Mouse (Mus musculus) mature B cell (primary cell): ENCODE measurements around the gene Mrgprh.
"Not testable (repeated sequence)": the region's sequence is repeated elsewhere in the genome, so short reads cannot be mapped to it uniquely, and the experiment has no call there.

Experiments
- in situ Hi-C: fragments of 300-500 bp; cut with MboI; formaldehyde crosslinking; loops from 2 replicates; pipeline ENCODE4 v1.14.3; 2019

Gene Mrgprh

DNA sequence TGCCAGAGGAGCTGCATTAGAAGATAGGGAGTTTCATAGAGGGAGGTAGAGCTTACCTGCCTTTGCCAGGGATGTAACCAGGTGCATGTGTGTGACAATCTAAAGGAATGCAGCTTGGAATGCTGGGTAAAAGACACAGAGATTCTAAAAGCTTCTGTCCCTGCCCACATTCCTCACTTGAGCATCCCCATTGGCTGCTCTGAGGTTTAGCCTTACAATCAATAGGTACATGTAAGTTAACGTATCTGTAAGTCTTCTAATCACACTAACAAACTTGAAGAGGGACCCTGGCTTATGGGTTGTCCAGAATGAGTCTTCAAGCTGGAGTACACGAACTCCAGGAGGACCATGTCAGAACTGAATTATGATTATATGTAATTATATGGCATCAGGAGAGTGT is 7.8 kb upstream of the Mrgprh start, which contains the start of gene Mas1:
Mas1 (minus strand) TSS at position 101 of the 400 bp plus-strand sequence.
- in situ Hi-C loops, result no loop called here

DNA sequence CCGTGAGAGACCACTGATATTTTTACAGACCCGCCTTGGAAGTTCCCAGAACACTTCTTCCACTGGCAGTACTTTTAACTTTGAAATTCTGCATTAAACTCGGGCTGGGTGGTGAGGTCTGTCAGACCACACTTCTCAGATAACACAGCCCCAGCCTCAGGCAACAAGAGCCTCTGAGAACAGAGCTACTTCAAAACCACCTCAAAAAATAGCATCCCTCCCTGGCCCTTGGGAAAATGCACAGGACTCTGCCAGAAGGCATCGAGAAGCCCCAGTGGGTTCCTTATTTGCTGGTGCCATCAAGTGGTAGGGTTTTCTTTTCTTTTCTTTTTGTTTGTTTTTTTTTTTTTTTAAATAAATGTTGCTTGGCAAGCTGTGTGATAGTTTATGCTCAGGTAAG is 7.2 kb upstream of the Mrgprh start:
- in situ Hi-C loops, result no loop called here

DNA sequence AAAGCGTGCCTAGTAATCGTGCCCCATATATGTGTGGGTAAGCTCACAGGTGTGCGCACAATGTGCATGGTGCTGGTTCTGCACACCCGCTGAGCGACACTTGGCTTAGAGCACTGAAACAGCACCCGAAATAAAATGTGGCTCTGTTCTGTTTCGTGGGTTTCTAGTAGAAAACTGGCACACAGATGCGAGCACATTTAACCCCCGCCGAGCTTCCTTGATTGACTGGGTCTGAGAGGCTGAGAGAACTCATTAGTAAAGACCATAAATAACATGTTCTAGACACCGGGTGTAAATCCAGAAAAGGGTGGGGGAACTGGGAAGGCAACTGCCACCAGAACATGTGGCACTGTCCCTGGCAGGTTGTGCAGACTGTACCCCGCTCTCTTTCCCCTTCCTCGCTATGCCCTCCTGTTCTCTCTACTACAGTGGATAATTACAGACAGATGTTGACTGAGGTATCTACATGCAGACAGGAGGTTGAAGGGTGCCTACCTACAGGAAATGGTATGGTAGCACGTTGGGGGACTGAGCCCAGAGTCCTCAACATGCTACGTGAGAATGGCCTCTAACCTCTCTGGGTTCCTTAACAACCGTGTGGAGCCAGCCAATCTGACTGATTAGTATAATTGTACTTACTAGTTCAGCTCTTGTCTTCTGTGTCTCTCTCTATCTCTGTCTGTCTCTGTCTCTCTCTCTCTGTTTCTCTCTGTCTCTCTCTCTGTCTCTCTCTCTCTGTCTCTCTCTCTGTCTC is 3.4 kb upstream of the Mrgprh start:
- in situ Hi-C loops, result no loop called here

DNA sequence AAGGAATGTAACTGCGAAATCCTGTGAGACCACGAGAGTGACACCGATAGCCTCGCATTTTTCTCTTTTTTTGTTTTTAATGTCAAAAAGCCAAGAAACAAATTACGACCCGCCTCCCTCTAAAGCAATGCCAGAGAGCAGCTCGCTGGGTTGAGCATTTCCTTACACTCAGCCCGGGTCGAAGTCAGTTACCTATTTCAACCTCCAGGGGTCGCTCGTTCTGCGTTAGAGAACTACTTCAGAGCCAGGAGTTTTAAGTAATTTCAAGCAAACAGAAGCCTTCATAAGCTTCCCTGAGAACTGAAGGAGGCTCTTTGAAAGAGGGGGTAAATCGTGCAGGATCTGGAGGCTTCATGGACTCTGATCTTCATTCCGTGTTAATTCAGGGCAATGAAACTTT is 4.3 kb downstream of the Mrgprh start:
- in situ Hi-C loops, result loop anchor here (10.0 kb wide), 1 partner anchor 115 kb away; the partner anchor contains the start of gene Wtap

DNA sequence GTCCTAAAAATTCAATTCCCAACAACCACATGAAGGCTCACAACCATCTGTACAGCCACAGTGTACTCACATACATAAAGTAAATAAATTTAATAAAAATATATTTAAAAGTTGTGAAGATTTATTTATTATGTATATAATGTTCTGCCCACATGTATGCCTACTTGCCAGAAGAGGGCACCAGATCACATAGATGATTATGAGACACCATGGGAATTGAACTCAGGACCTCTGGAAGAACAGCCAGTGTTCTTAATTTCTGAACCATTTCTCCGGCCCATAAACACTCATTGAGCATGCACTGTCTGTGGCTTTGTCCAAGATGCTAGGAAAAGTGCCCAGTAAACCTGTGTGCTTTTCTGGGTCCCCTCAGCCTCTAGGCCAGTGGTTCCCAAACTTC is 5.4 kb downstream of the Mrgprh start:
- in situ Hi-C loops, result loop anchor here (10.0 kb wide), 1 partner anchor 114 kb away; the partner anchor contains the start of gene Wtap

DNA sequence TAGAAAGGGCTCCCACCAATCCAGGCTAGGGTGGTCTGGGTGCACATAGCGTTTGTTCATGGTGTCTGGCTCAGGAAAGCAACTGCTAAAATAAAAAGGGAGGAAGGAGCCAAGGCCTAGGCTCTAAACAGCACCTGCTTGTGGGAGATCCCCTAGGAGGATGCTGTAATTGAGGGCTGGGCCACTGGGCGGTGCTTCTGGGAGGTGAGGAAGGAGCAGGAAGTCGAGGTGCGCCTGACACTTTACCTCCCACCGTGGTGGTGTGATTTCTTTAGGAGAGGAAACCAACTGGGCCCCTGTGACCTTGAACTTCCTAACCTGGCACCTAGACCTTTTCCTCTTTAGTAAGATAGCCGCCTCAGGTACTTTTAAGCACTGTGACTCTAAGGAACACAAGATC is 10.8 kb downstream of the Mrgprh start:
- in situ Hi-C loops, result loop anchor here (10.0 kb wide), 1 partner anchor 108 kb away; the partner anchor contains the start of gene Wtap

DNA sequence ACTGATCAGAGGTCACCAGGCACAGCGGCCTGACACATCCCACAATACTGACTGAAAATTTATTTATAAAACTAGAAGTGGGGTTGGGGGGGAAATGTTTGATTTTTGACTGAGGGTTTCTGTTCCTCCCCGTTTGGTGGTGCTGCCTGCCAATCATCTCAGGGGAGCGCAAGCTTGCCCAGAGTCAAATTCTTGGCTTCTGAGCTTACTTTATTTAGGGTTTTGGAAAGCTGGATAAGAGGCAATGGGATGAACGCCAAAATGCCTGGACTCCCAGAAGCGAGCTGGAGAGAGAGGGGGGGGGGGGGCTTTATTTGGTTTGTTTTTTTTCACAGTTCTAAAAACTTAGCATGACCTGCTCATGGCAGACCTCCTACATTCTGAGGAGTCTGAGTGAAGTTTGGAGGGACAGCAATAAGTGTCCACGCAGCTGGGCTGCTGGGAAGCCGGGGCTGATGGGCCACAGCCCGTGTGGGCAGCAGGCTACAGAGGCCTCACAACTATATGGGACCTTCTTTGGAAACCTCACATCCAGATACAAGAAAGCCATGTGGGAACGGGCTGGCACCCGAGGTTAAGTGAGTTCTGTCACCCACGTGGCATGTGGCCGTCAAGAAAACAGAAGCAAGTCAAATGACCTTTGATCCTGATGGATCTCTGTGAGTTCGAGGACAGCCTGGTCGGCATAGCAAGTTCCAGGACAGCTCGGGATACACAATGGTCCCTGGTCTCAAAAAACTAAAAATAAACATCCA is 11.4 kb downstream of the Mrgprh start:
- in situ Hi-C loops, result loop anchor here (10.0 kb wide), 1 partner anchor 108 kb away; the partner anchor contains the start of gene Wtap

DNA sequence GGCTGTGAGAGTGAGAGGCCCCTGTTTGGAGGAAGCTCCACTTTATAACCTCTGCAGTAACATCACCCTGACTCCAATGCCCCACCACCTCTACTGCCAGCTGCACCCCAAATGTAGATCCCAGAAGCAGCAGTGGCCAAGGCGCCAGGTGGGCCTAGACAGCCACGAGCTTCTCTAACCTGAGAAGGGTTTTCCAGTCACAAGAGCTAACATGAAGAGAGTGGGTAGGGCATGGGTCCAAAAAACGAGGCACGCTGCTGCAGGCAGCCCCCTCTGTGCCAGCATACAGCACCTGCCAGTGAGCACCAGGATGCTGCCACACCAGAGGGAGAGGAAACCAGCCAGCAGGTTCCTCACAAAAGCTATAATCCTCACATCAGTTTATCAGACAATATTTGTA is 15.2 kb downstream of the Mrgprh start:
- in situ Hi-C loops, result no loop called here

DNA sequence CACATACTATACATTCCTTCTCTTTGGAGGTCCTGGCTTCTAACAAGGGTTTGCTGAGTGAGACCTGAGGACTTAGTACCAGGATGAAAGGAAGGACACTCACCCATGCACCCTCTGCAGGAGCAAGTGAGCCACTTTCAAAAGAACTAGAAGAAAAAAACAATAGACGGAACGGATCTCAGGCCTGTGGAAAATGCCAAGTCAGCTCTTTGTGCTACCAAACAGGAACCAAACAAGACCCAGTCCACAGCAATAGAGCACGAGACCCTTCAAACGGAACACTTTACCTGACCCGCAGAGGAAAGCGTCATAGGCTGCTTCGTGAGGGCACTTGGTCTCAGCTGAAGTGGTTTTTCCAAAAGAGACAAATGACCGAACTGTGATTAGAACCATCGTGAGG is 16.2 kb downstream of the Mrgprh start:
- in situ Hi-C loops, result no loop called here

DNA sequence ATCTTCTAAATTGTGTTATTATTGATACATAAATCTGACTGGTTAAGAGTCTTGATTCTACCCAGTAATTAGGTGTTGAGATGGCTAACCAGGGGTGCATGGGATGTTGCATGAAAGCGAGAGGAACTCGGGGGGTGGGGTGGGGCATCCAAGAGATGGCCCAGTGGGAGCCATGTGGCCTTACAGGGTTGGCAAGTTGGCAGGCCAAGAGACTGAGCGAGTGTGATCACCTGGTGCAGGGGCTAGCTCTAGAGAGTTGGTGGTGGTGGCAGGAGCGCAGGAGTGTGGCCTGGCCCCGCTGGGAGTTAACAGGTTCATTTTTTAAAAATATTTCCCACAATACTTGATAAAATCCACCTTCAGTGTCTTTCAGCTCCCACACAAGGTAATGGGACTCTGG is 21.8 kb downstream of the Mrgprh start:
- in situ Hi-C loops, result no loop called here

DNA sequence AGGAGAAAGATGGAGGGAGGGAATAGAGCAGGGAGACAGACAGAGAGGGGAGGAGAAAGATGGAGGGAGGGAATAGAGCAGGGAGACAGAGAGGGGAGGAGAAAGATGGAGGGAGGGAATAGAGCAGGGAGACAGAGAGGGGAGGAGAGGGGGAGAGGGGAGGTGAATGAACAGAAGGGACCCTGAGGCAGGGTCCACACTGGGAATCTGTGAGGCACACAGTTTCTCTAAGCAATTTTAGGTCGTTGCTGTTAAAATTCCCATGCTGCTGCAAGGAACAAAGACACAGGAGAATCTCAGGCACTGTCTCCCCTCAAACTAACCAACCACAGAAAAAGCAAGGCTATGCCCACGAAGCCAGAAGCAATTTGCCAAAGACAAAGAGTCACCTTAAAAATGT is 22.8 kb downstream of the Mrgprh start:
- in situ Hi-C loops, result not testable (repeated sequence)

DNA sequence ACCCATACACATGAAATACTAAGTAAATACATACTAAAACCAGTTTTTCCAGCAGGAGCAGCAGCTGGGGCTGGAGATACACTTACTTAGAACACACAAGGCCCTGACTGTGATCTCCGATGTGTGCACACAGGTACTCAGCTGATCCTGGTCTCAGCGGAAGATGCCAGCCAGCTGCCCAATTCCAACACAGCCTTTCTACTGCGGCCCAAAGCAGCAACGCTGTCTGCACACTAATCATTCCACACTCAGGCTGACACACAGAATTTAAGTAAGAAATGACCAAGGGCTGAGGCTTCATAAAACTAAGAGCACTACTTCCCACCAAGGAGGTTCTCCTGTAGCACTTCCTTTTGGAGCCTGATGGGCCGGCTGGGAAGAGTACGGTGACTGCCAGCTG is 26.5 kb downstream of the Mrgprh start:
- in situ Hi-C loops, result no loop called here

DNA sequence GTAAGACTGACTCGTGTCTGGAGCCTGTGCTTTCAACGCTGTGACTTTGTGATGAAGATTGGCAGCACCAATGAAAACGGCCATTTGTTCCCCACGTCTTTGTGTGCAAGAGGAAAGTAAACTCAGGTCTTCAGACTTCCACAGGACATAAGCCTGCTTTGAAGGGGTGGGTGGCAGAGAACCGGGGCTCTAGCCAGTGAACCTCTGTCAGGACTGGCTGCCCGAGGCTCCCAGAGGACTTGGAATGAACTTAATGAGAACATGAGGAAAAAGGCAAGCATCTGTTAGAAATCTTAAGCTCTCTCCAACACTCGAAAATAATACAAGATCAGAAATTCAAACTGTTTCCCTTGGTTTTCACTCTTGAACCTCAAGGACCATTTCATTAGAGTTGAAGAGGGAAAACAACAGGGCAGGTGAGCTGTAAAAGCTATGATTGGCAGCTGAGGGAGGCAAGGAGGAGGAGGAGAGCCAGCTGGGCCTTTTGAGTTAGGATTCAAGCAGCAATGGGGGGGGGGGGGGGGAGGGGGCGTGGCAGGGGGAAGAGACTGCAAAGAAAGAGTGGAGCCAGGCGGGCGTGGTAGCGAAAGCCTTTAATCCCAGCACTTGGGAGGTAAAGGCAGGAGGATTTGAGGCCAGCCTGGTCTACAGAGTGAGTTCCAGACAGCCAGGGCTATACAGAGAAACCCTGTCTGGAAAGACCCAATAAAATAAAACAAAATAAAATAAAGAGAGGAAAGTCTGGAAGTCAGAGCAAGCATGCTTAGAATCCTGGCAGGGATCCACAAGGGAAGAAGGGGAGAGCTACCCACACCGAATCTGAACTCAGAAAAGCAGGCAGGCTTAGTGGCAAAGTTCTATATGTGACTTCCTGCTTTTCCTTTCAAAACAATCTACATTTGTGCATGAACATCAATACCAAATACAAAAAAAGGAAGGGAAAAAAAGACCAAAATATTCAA is 27.8 kb downstream of the Mrgprh start:
- in situ Hi-C loops, result no loop called here

DNA sequence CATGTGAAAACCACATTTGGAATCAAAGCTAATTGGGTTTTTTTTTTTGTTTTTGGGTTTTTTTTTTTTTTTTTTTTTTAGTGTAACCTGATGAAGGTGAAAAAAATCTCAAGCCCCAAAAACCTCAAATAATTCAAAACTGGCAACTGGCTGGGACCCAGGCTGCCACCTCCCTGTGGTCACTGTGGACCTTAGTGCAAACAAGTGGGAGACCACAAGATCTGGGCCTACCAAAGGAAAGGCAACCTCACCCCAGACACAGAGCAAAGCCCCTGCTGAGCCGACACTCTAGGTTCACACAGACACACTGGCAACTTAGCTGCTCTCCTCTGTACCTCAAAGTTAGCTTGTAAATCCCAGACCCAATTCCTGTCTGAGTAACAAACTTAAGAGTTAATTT is 28.5 kb downstream of the Mrgprh start:
- in situ Hi-C loops, result no loop called here

DNA sequence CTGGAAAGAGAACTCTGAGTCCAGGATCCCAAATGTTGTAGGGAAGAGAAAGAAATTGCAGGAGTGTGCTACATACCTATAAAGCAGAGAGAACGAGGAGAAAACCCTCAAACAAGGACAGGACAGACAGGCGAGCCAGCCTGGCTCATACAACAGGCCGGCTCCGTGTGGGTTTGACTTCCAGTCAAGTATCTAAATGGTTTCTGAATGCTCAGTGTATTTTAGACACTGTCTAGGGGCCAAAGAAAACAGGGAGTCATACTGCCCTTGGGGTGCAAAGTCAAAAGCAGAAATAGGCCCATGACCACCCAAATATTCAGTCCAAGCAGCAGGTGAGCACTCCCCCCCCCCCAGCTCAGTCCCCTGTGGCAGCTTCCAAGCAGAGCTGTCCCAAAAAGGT is 30.0 kb downstream of the Mrgprh start:
- in situ Hi-C loops, result no loop called here

DNA sequence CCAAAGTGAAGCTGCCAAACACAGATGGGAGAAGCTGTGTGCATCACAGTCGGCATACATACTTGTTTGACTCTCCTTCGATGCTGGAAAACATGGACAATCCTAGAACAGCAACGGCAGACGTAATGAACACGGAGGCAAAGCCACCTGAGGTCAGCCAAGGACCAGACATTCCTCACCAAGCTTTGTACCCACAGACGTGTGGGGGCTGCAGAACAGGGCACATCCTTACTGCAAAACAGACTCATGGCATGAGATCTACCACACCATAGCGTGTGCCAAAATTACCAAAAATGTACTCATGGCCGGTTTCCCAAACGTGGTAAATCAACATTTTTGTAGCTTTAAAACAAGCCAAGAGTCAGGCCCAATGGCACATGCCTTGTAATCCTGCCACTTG is 30.6 kb downstream of the Mrgprh start:
- in situ Hi-C loops, result no loop called here

DNA sequence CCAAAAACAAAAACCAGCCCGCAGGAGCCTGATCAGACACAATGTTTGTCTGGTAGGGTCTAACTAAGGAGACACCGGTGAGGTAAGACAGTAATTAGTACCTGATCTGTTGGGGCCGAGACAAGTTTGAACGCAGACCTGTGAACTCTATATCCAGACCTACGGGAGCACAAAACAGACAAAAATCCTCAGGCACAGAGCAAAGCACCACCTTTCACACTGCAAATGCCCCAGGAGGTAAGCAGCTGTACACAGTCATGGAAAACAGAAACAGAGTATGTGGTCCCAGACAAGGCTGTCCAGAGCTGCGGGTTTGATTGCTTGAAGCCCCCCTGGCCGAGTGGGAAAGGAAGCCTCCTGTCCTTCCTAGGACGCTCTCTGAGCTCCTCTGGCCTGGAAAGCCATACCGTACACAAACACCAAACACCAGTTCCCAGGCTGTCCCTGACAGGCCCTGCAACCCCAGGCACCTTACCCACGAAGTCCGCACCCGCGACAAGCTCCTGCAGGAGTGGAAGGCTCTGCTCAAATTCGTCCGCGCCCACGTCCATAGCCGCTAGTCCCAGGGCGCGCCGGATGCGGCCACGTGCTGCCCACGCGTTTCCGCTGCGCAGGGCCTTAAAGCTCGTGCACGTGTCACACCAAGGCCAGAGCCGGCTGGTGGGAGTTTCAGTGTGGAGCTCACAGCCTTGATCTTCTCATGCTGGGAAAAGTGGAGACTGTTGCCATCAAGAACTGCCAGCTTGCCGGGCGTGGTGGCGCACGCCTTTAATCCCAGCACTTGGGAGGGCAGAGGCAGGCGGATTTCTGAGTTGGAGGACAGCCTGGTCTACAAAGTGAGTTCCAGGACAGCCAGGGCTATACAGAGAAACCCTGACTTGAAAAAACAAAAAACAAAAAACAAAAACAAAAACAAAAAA is 33.8 kb downstream of the Mrgprh start, which contains the start of gene Pnldc1:
Pnldc1 (minus strand) TSS at position 870 of the 920 bp plus-strand sequence.
- in situ Hi-C loops, result no loop called here

DNA sequence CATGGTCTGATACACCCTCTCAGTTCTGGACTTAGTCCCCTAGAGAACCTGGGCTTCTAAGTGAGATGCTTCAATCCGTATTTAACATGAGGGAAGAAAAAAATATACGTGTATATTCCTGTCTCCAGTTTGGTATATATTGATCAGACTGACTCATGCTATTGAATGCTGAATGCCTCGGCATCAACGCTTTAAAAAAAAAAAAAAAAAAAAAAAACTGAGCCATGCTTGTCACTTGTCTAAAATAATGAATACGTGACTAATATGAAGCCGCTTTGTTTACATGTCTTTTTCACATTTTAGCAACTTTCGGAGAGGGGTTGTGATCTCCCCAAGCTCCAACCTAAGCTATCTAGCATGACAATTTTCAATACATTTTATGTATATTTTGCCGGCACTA is 34.6 kb downstream of the Mrgprh start:
- in situ Hi-C loops, result no loop called here

DNA sequence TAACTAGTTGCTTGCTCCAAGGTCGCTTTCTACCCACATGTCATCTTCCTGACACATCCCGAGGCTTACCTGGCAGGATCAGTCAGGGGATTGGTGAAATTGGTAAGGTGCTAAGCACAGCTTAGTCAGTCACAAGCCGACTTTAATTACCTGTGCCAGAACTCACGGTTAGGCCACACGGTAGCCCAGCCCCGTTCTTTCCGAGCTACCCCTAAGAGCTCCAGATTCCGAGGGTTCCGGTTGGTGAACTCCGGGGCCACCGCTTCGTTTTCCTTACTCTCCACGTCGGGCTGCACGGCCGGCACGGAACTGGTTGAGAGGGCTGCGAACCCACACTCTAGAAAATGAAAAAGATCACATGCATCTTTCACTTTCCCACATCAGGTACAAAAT is 39.6 kb downstream of the Mrgprh start, which contains the start of gene Tcp1:
Tcp1 (plus strand) TSS at position 214 of the 393 bp plus-strand sequence.
- in situ Hi-C loops, result no loop called here

DNA sequence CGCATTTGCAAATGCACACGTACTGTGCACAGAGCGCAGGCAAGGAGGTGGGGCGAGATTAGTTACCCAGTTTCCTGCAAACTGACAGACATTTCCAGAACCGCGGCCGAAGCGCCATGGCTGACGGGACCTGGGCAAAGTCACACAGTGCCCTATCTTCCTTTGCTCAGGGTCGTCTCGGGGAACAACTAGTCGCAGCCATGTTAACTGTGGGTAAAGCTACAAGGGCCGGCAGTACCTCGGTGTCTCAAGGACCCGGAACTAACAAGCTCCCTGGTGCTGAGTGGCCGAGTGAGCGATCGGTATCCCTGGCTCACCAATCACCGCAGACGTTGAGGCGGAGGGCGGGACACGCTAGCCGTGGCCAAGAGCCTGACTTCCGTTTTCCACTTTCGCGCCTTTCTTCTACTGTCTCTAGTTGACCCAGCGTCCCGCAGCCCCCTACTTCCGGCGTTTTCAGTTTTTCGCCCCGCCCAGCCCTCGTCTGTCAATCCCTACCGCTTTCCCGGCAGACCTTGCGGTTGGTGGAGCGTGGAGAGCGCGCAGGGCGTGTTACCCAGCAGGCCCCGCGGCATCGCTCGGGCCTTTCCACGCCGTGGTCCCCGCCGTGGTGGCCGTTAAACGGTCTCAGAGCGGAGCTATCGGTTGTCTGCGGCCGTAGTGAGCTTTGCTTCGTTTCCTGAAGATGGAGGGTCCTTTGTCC is 40.2 kb downstream of the Mrgprh start, which contains the start of gene Mrpl18:
Mrpl18 (minus strand) TSS at position 465 of the 703 bp plus-strand sequence.
- in situ Hi-C loops, result no loop called here
